Comparison of ENCODE assay signal across 27 mouse cellular contexts in the genomic region with DNA sequence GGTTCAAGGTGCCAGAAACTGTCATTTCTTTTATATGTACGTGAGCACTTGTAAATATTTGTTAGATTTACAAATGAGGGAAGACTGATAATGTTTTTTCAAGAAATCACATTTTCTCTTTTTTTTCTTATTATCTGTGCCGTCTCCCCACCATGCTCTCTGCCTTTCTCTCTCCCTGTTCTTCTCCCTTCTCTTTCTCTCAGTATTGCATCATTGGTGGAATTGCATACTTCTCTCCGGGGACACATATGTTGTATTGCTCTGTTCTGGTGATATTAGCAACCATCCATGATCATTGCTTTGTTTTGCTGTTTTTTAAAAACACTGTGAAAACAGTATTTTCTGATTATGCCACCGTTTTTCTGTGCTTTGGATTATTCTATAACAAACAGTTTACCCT.
"Had no signal": no experiment of that assay in that cellular context is flagged by ENCODE, and none has a peak within 500 bp of the region (broad histone marks: within the 10 kb centered on the region; RNA-seq: fewer than 3 reads in every experiment).

No protein-coding gene starts in this region.

- H3K9me3 ChIP-seq: embryonic facial prominence, embryonic 10.5 days; embryonic facial prominence, embryonic 12.5 days; embryonic facial prominence, embryonic 13.5 days; embryonic facial prominence, embryonic 15.5 days; forebrain, embryonic 10.5 days; forebrain, embryonic 12.5 days; forebrain, embryonic 13.5 days; forebrain, embryonic 15.5 days had no signal

- H3K4me3 ChIP-seq: embryonic facial prominence, embryonic 10.5 days; embryonic facial prominence, embryonic 12.5 days; embryonic facial prominence, embryonic 13.5 days; embryonic facial prominence, embryonic 15.5 days; erythroblast, embryonic 14.5 days; forebrain, embryonic 10.5 days; forebrain, embryonic 12.5 days; forebrain, embryonic 13.5 days; forebrain, embryonic 15.5 days; gastrocnemius, adult 2 months had no signal

- H3K9ac ChIP-seq: embryonic facial prominence, embryonic 12.5 days; embryonic facial prominence, embryonic 13.5 days; embryonic facial prominence, embryonic 15.5 days; forebrain, embryonic 12.5 days; forebrain, embryonic 13.5 days; forebrain, embryonic 15.5 days; forebrain, postnatal 0 days had no signal

- H3K36me3 ChIP-seq: embryonic facial prominence, embryonic 10.5 days; embryonic facial prominence, embryonic 12.5 days; embryonic facial prominence, embryonic 13.5 days; embryonic facial prominence, embryonic 15.5 days; forebrain, embryonic 10.5 days; forebrain, embryonic 12.5 days; forebrain, embryonic 15.5 days had no signal

- H3K4me2 ChIP-seq: embryonic facial prominence, embryonic 12.5 days; embryonic facial prominence, embryonic 13.5 days; embryonic facial prominence, embryonic 15.5 days; forebrain, embryonic 12.5 days; forebrain, embryonic 13.5 days; forebrain, embryonic 15.5 days had no signal

- ATAC-seq: forebrain, embryonic 14.5 days; forebrain, embryonic 15.5 days; forebrain, embryonic 16.5 days; forebrain, postnatal 0 days had no signal

- H3K4me1 ChIP-seq: embryonic facial prominence, embryonic 13.5 days; embryonic facial prominence, embryonic 15.5 days; forebrain, embryonic 13.5 days; forebrain, embryonic 15.5 days had no signal

- DNase-seq: cerebellum, adult 18-20 months; cerebellum, adult 2 months; cerebellum, adult 8-10 months; cerebellum, adult 9-10 months; cerebellum, adult 9-11 months; cerebellum, postnatal 10 days; cerebellum, postnatal 14 days; cerebellum, postnatal 25 days; cerebellum, postnatal 36 days; forebrain, postnatal 0 days; gastrocnemius, adult 2 months; gastrocnemius, postnatal 10 days; gastrocnemius, postnatal 14 days; gastrocnemius, postnatal 25 days; gastrocnemius, postnatal 36 days; heart, adult 11 months had no signal

- H3K27ac ChIP-seq: embryonic facial prominence, embryonic 10.5 days; embryonic facial prominence, embryonic 12.5 days; embryonic facial prominence, embryonic 13.5 days; embryonic facial prominence, embryonic 15.5 days; forebrain, embryonic 10.5 days; forebrain, embryonic 12.5 days; forebrain, embryonic 13.5 days; forebrain, embryonic 15.5 days; gastrocnemius, adult 2 months had no signal

- H3K27me3 ChIP-seq: embryonic facial prominence, embryonic 12.5 days; embryonic facial prominence, embryonic 13.5 days; embryonic facial prominence, embryonic 15.5 days; forebrain, embryonic 12.5 days; forebrain, embryonic 13.5 days; forebrain, embryonic 15.5 days had no signal
